Mouse (Mus musculus) hindbrain, embryonic 15.5 days (tissue): Measurements from ENCODE around the gene Farp1. TPM values are rescaled to one million over a fixed set of nuclear protein-coding genes. Genes with fewer than 3 reads are reported as not detected.

Experiments used
- ATAC-seq: fragments of 200-750 bp; cut with Nextera tagmentation; 2 replicates; pipeline ENCODE4 v1.8.0; 2017; ENCODE audit warnings: low read depth, moderate number of reproducible peaks, moderate TSS enrichment; ENCODE audit not compliant: low FRiP score
- H3K27ac ChIP-seq: fragments of 300-500 bp; sonication (generic); replicated peaks from 2 replicates; pipeline ENCODE4 v1.5.1; 2015; ENCODE audit warnings: mild to moderate bottlenecking, inconsistent platforms
- H3K27me3 ChIP-seq: fragments of 300-500 bp; sonication (generic); 2 replicates; pipeline ENCODE4 v1.6.1; 2015; ENCODE audit warnings: control low read depth, inconsistent platforms
- H3K36me3 ChIP-seq: fragments of 300-500 bp; sonication (generic); 2 replicates; pipeline ENCODE4 v1.6.1; 2015; ENCODE audit warnings: control low read depth, inconsistent platforms
- H3K4me1 ChIP-seq: fragments of 300-500 bp; sonication (generic); replicated peaks from 2 replicates; pipeline ENCODE4 v1.6.1; 2015; ENCODE audit warnings: control low read depth, inconsistent platforms
- H3K4me2 ChIP-seq: fragments of 300-500 bp; sonication (generic); 2 replicates; pipeline ENCODE4 v1.6.1; 2015; ENCODE audit warnings: moderate library complexity, mild to moderate bottlenecking, inconsistent platforms
- H3K4me3 ChIP-seq: fragments of 300-500 bp; sonication (generic); 2 replicates; pipeline ENCODE4 v1.5.1; 2015; ENCODE audit warnings: mild to moderate bottlenecking, inconsistent platforms
- H3K9ac ChIP-seq: fragments of 300-500 bp; sonication (generic); 2 replicates; pipeline ENCODE4 v1.6.1; 2015; ENCODE audit warnings: inconsistent platforms
- H3K9me3 ChIP-seq: fragments of 300-500 bp; sonication (generic); 2 replicates; pipeline ENCODE4 v1.6.1; 2016; ENCODE audit warnings: control low read depth, inconsistent platforms
- WGBS: fragments of 180-500 bp; shearing (Covaris S2); methylation state at CpG from one replicate; pipeline ENCODE4 v1.1.7; 2015; 5-methylcytosine and 5-hydroxymethylcytosine counted together
- polyA plus RNA-seq: library from polyadenylated mRNA; unstranded; fragments of >200 nt; fragmentation: Nextera tagmentation; extraction: Ambion mirVana; gene quantifications from 2 replicates; pipeline ENCODE4 v1.2.1, GENCODE M21; 2015

Farp1 gene
- polyA plus RNA-seq, 1 experiment from 2014 or later = 38.1 TPM

- no peak overlapping the region for H3K4me3 ChIP-seq
- WGBS = 15% methylated on average over 10 of the region's 10 CpGs
- no peaks in the 10 kb centered on the region for H3K27me3 ChIP-seq
- no peaks in the 10 kb centered on the region for H3K36me3 ChIP-seq
- no peak overlapping the region for H3K9ac ChIP-seq
- no peak overlapping the region for H3K4me2 ChIP-seq
- no peak for ATAC-seq
- no peaks in the 10 kb centered on the region for H3K9me3 ChIP-seq
- no peak overlapping the region; the same call in 1 of the 2 replicates for H3K27ac ChIP-seq
- peaks cover 50% of the 10 kb centered on the region for H3K4me1 ChIP-seq
Observed at GRCm38 (mm10) chr14:121059266-121059665, 24.3 kb downstream of the Farp1 start.

- Histone ChIP-seq H3K9me3 (no peaks in the 10 kb centered on the region), H3K27me3 (no peaks in the 10 kb centered on the region), H3K4me2 (no peak overlapping the region), H3K4me1 (peaks cover 58% of the 10 kb centered on the region), H3K9ac (no peak overlapping the region), H3K4me3 (no peak overlapping the region), H3K36me3 (no peaks in the 10 kb centered on the region), H3K27ac (no peak overlapping the region)
- 88% methylated on average over 11 of the region's 11 CpGs for WGBS
- no peak for ATAC-seq
Observed at GRCm38 (mm10) chr14:121060484-121060883, 25.5 kb downstream of the Farp1 start.

GRCm38 (mm10) chr14:121061686-121062085 lies 26.7 kb downstream of the Farp1 start:
- Histone ChIP-seq H3K36me3 (0 out of 2 replicates have a peak, but pooled peaks cover 4% of the 10 kb centered on the region), H3K9ac (no peak overlapping the region), H3K27me3 (no peaks in the 10 kb centered on the region), H3K27ac (peak overlapping the region; percentile 76), H3K9me3 (no peaks in the 10 kb centered on the region), H3K4me2 (0 out of 2 replicates have a peak overlapping the region, but pooled peaks have one; percentile 14), H3K4me3 (no peak overlapping the region), H3K4me1 (peaks cover 58% of the 10 kb centered on the region)
- 74% methylated on average over 4 of the region's 4 CpGs for WGBS
- ATAC-seq = no peak

- Histone ChIP-seq H3K4me3 (no peak overlapping the region), H3K4me1 (peaks cover 58% of the 10 kb centered on the region), H3K36me3 (0 out of 2 replicates have a peak, but pooled peaks cover 4% of the 10 kb centered on the region), H3K4me2 (0 out of 2 replicates have a peak overlapping the region, but pooled peaks have one; percentile 14), H3K27me3 (no peaks in the 10 kb centered on the region), H3K27ac (peak overlapping the region; percentile 76), H3K9me3 (no peaks in the 10 kb centered on the region), H3K9ac (0 out of 2 replicates have a peak overlapping the region, but pooled peaks have one; percentile 3)
- WGBS = 16% methylated on average over 14 of the region's 14 CpGs
- peak; percentile 87 for ATAC-seq
Observed at GRCm38 (mm10) chr14:121062238-121063082, 27.5 kb downstream of the Farp1 start.

GRCm38 (mm10) chr14:121064726-121065125 lies 29.7 kb downstream of the Farp1 start:
- peaks cover 45% of the 10 kb centered on the region for H3K4me1 ChIP-seq
- no peak overlapping the region for H3K4me2 ChIP-seq
- H3K4me3 ChIP-seq = no peak overlapping the region
- no peak overlapping the region for H3K9ac ChIP-seq
- H3K27ac ChIP-seq = 0 out of 2 replicates have a peak overlapping the region, but pooled peaks have one; percentile 25
- no peaks in the 10 kb centered on the region for H3K9me3 ChIP-seq
- 45% methylated on average over 1 of the region's 1 CpGs for WGBS
- H3K36me3 ChIP-seq = 0 out of 2 replicates have a peak, but pooled peaks cover 4% of the 10 kb centered on the region
- ATAC-seq = no peak
- H3K27me3 ChIP-seq = no peaks in the 10 kb centered on the region

- Histone ChIP-seq H3K27me3 (no peaks in the 10 kb centered on the region), H3K4me2 (no peak overlapping the region), H3K9ac (no peak overlapping the region), H3K9me3 (no peaks in the 10 kb centered on the region), H3K27ac (no peak overlapping the region), H3K4me1 (no peaks in the 10 kb centered on the region), H3K4me3 (no peak overlapping the region), H3K36me3 (no peaks in the 10 kb centered on the region)
- WGBS = 95% methylated on average over 5 of the region's 5 CpGs
- ATAC-seq = peak; percentile 68; the same call in 1 of the 2 replicates
Observed at GRCm38 (mm10) chr14:121073093-121073866, 38.3 kb downstream of the Farp1 start.

GRCm38 (mm10) chr14:121074197-121074734 lies 39.3 kb downstream of the Farp1 start:
- 80% methylated on average over 2 of the region's 2 CpGs for WGBS
- H3K9ac ChIP-seq = no peak overlapping the region
- no peaks in the 10 kb centered on the region for H3K36me3 ChIP-seq
- H3K27me3 ChIP-seq = no peaks in the 10 kb centered on the region
- no peak overlapping the region for H3K27ac ChIP-seq
- no peaks in the 10 kb centered on the region for H3K4me1 ChIP-seq
- H3K4me3 ChIP-seq = no peak overlapping the region
- no peak overlapping the region for H3K4me2 ChIP-seq
- no peak for ATAC-seq
- no peaks in the 10 kb centered on the region for H3K9me3 ChIP-seq

GRCm38 (mm10) chr14:121080739-121081138 lies 45.7 kb downstream of the Farp1 start:
- 84% methylated on average over 5 of the region's 5 CpGs for WGBS
- Histone ChIP-seq H3K9me3 (no peaks in the 10 kb centered on the region), H3K27me3 (no peaks in the 10 kb centered on the region), H3K4me3 (no peak overlapping the region), H3K9ac (no peak overlapping the region), H3K4me1 (peaks cover 10% of the 10 kb centered on the region), H3K4me2 (no peak overlapping the region), H3K27ac (no peak overlapping the region), H3K36me3 (peaks cover 7% of the 10 kb centered on the region; the same call in 1 of the 2 replicates)
- ATAC-seq = no peak

- Histone ChIP-seq H3K9me3 (no peaks in the 10 kb centered on the region), H3K27ac (peak overlapping the region; percentile 60), H3K36me3 (peaks cover 7% of the 10 kb centered on the region; the same call in 1 of the 2 replicates), H3K4me2 (no peak overlapping the region), H3K4me3 (no peak overlapping the region), H3K9ac (no peak overlapping the region), H3K4me1 (peaks cover 15% of the 10 kb centered on the region), H3K27me3 (no peaks in the 10 kb centered on the region)
- ATAC-seq = peak; percentile 70; the same call in 1 of the 2 replicates
- 41% methylated on average over 7 of the region's 7 CpGs for WGBS
Observed at GRCm38 (mm10) chr14:121082341-121082740, 47.3 kb downstream of the Farp1 start.

GRCm38 (mm10) chr14:121082793-121083192 lies 47.8 kb downstream of the Farp1 start:
- Histone ChIP-seq H3K4me3 (no peak overlapping the region), H3K4me1 (peaks cover 15% of the 10 kb centered on the region), H3K9me3 (no peaks in the 10 kb centered on the region), H3K36me3 (peaks cover 7% of the 10 kb centered on the region; the same call in 1 of the 2 replicates), H3K9ac (no peak overlapping the region), H3K4me2 (no peak overlapping the region), H3K27me3 (no peaks in the 10 kb centered on the region), H3K27ac (peak overlapping the region; percentile 60)
- ATAC-seq = no peak
- WGBS = 37% methylated on average over 2 of the region's 2 CpGs

GRCm38 (mm10) chr14:121083352-121083751 lies 48.4 kb downstream of the Farp1 start:
- H3K9me3 ChIP-seq = no peaks in the 10 kb centered on the region
- peaks cover 15% of the 10 kb centered on the region for H3K4me1 ChIP-seq
- H3K27me3 ChIP-seq = no peaks in the 10 kb centered on the region
- WGBS = 80% methylated on average over 3 of the region's 3 CpGs
- H3K9ac ChIP-seq = no peak overlapping the region
- H3K36me3 ChIP-seq = peaks cover 7% of the 10 kb centered on the region; the same call in 1 of the 2 replicates
- ATAC-seq = no peak
- H3K4me3 ChIP-seq = no peak overlapping the region
- no peak overlapping the region for H3K27ac ChIP-seq
- H3K4me2 ChIP-seq = no peak overlapping the region
